In the genomic region with DNA sequence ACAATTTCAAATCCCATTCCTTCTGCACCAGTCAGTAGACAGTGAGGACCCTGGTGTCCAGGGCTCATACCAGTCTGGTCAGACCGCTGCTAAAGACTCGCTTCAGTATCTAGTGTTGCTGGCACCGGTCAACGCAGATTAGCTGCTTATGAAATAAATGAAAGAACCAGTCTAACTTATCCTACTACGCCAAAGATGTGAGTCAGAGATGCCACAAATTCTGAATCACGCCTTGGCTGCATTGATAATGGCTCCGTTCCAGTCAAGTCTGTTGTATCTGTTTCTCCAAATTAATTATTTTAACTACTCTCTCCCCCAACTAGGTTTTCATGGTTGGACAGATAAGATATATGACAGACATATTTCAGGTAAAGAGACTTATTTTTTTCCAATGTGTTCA, we compare ENCODE assay signal across 28 mouse cellular contexts. TPM values are rescaled to one million over a fixed set of nuclear protein-coding genes. Genes with fewer than 3 reads are reported as not detected.
DNase-seq lines count a peak whose midpoint lies in the region; ATAC-seq lines count a peak whose summit lies in the region.
"Had no signal": no experiment of that assay in that cellular context is flagged by ENCODE, and none has a peak within 500 bp of the region (broad histone marks: within the 10 kb centered on the region; RNA-seq: fewer than 3 reads in every experiment).

No protein-coding gene starts in this region.

- no peak overlapping the region for H3K4me3 ChIP-seq in liver, embryonic 12.5 days
- H3K4me3 ChIP-seq: gastrocnemius, adult 2 months; heart, embryonic 13.5 days; hindbrain, embryonic 12.5 days had no signal

- no peak for ATAC-seq in liver, embryonic 12.5 days
- ATAC-seq: CD4-positive, CD25-positive, alpha-beta regulatory T cell, adult 4 months; forebrain, embryonic 14.5 days; hindbrain, embryonic 16.5 days; inflammation-experienced regulatory T-cells, adult 6 months had no signal

- WGBS in liver, embryonic 12.5 days (ENCODE audit: insufficient replicate concordance), result 69% methylated on average over 7 of the region's 7 CpGs

- DNase-seq in adrenal gland, adult 2 months, result peak; percentile 62
- no peak for DNase-seq in adrenal gland, postnatal 10 days
- DNase-seq in right cerebral cortex, postnatal 14 days, result peak; percentile 2
- DNase-seq in right cerebral cortex, postnatal 25 days, result no peak
- DNase-seq in NIH3T3 (ENCODE audit: low read depth), result peak; percentile 83
- DNase-seq in embryo, embryonic 10.5 days (ENCODE audit: low spot score), result no peak
- no peak for DNase-seq in gastrocnemius, postnatal 10 days
- DNase-seq: adrenal gland, adult 8-10 months; cerebellum, adult 11 months; cerebellum, adult 8-10 months; cerebellum, postnatal 25 days; gastrocnemius, adult 2 months; gastrocnemius, postnatal 36 days; heart, adult 11 months; heart, postnatal 36 days had no signal

- no peak overlapping the region for H3K27ac ChIP-seq in liver, embryonic 12.5 days
- H3K27ac ChIP-seq: embryonic facial prominence, embryonic 13.5 days; gastrocnemius, adult 2 months; heart, embryonic 13.5 days; hindbrain, embryonic 12.5 days had no signal

- H3K4me2 ChIP-seq in liver, embryonic 12.5 days, result no peak overlapping the region

- no peaks in the 10 kb centered on the region for H3K36me3 ChIP-seq in liver, embryonic 12.5 days
- H3K36me3 ChIP-seq: G1E; heart, embryonic 13.5 days had no signal

- H3K9me3 ChIP-seq in liver, embryonic 12.5 days (replicated peaks), result no peaks in the 10 kb centered on the region
- H3K9me3 ChIP-seq: embryonic facial prominence, embryonic 13.5 days; forebrain, embryonic 10.5 days; heart, embryonic 13.5 days; hindbrain, embryonic 12.5 days had no signal

- H3K27me3 ChIP-seq in liver, embryonic 12.5 days (replicated peaks), result peaks cover 96% of the 10 kb centered on the region

- H3K4me1 ChIP-seq in liver, embryonic 12.5 days, result peaks cover 20% of the 10 kb centered on the region

- H3K9ac ChIP-seq in liver, embryonic 12.5 days, result no peak overlapping the region
- H3K9ac ChIP-seq: embryonic facial prominence, embryonic 13.5 days; heart, embryonic 13.5 days; hindbrain, embryonic 12.5 days had no signal

RNA-seq across cellular contexts. Expression of gene Cbx2, which starts 1.6 kb away (rescaled TPM):
- total RNA-seq in adrenal gland, adult 2 months (2021), result 1 to 10 TPM; 5.1 to 5.3 TPM
- polyA plus RNA-seq in adrenal gland, adult 2 months (2012; rRNA removed), result 2.7 and 2.9 TPM in 2 replicates
- 1 to 10 TPM; 6.7 to 7.9 TPM for total RNA-seq in adrenal gland, postnatal 10 days (2021)
- polyA plus RNA-seq in liver, embryonic 12.5 days (2016; fragmentation: Nextera tagmentation; extraction: Ambion mirVana), result 8.6 TPM in 2 replicates
- 1 to 10 TPM; 2.3 to 3.0 TPM for total RNA-seq in gastrocnemius, postnatal 10 days (2021)
- polyA plus RNA-seq: G1E had no signal

RNA-seq across cellular contexts. Expression of gene Cbx8, which starts 19.6 kb away (rescaled TPM):
- 10 to 100 TPM; 16.3 to 22.9 TPM for total RNA-seq in adrenal gland, adult 2 months (2021)
- polyA plus RNA-seq in adrenal gland, adult 2 months (2012; rRNA removed), result 11.3 and 12.2 TPM in 2 replicates
- 10 to 100 TPM in 1 of 2 experiments, 1 to 10 TPM in 1; 8.8 to 12.3 TPM for total RNA-seq in adrenal gland, postnatal 10 days (2021)
- 2.5 and 3.3 TPM in 2 replicates for polyA plus RNA-seq in liver, embryonic 12.5 days (2016; fragmentation: Nextera tagmentation; extraction: Ambion mirVana)
- 1 to 10 TPM; 2.3 to 4.7 TPM for total RNA-seq in gastrocnemius, postnatal 10 days (2021)
- total RNA-seq: G1E had no signal
- polyA plus RNA-seq: G1E had no signal

RNA-seq across cellular contexts. Expression of gene Enpp7, which starts 33.2 kb away (rescaled TPM):
- not detected for total RNA-seq in adrenal gland, adult 2 months (2021)
- not detected in 2 replicates for polyA plus RNA-seq in adrenal gland, adult 2 months (2012; rRNA removed)
- not detected for total RNA-seq in adrenal gland, postnatal 10 days (2021)
- polyA plus RNA-seq in liver, embryonic 12.5 days (2016; fragmentation: Nextera tagmentation; extraction: Ambion mirVana), result not detected in 2 replicates
- not detected for total RNA-seq in gastrocnemius, postnatal 10 days (2021)
- total RNA-seq: adrenal gland, adult 8-10 months; adrenal gland, postnatal 4 days; G1E; gastrocnemius, adult 2 months; gastrocnemius, postnatal 36 days; heart, postnatal 36 days had no signal
- polyA plus RNA-seq: CD4-positive, CD25-positive, alpha-beta regulatory T cell, adult 4 months; cortical plate, adult 2 months; embryonic facial prominence, embryonic 13.5 days; forebrain, embryonic 10.5 days; forebrain, embryonic 14.5 days; G1E; heart, embryonic 13.5 days; heart, postnatal 0 days; hindbrain, embryonic 12.5 days; hindbrain, embryonic 16.5 days; inflammation-experienced regulatory T-cells, adult 6 months had no signal

Comparison
In these comparisons a context has a peak if more than half of its experiments do, and no peak if none do; other contexts are left out.
1. DNase-seq: peak in adrenal gland, adult 2 months (single experiment), right cerebral cortex, postnatal 14 days (single experiment) and NIH3T3 (single experiment); none in adrenal gland, postnatal 10 days (single experiment), right cerebral cortex, postnatal 25 days (single experiment), embryo, embryonic 10.5 days (single experiment) and gastrocnemius, postnatal 10 days (single experiment).